Mouse (Mus musculus) right cerebral cortex, postnatal 10 days (tissue): ENCODE results near the gene Plekhh1.
A peak's percentile ranks its signal among the peaks of the same experiment; 100 is the strongest.

Source experiments
- DNase-seq, 2 experiments: peaks; one replicate each; pipeline ENCODE4 v3.0.0; 2021; ENCODE audit warnings: low spot score in 2 of 2

The Plekhh1 gene

DNA sequence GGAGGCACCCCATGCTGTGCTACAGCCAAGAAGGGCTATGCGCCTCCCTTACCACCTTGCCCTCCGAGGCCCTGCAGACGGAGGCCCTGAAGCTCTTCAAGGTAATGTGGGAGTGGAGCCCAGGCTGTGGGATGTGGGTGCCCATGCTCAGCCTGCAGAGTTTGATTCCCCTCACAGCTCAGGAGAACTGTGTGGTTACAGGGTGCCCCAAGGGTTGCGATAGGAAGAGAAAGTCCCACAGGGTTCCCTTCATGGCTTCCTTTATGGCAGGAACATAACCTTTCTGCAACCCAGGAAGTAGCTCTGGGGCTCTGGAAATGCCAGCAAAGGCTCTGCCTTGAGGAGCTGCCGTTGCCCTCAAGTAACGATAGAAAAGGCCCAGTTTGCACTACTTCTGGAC lies 41.0 kb downstream of the Plekhh1 start:
- DNase-seq, result no peak

DNA sequence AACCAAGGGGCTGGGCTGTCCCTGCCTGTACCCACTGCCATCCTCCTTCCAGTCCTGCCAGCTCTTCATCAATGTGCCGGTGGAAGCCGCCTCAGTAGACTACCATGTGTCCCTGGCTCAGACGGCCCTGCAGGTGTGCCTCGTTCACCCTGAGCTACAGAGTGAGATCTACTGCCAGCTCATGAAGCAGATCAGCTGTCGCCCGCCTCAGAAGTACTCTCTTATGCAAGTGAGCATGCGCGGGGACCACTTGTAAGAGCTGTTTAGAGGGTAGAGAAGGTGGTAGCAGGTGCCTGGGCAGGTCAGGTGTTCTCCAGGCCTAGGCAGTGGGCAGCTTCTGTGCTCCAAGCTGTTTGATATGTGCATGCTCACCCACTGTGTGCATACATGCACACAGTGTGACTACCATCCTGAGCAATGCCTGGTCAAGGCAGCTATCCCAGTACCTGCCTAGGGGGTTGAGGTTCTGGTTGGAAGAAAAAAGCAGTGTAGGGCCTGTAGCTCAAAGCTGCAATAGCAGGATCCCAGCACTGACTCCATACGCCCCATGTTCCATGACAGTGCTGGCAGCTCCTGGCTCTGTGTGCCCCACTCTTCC lies 41.9 kb downstream of the Plekhh1 start:
- DNase-seq, result no peak

DNA sequence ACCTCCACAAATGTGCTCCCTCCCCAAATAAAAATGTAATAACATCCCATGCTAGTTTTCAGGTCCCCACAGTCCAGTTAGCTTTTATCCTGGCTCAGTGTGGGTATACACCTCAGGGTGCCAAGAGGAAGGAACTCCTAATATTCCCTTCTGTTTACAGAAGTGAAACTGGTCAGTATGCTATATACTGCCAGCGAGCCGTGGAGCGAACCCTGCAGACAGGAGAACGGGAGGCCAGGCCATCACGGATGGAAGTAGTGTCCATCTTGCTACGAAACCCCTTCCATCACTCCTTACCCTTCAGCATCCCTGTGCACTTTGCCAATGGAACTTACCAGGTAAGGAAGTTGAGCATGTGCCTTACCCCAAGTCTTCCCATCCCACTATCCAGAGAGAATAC lies 43.6 kb downstream of the Plekhh1 start:
- DNase-seq, result no peak

DNA sequence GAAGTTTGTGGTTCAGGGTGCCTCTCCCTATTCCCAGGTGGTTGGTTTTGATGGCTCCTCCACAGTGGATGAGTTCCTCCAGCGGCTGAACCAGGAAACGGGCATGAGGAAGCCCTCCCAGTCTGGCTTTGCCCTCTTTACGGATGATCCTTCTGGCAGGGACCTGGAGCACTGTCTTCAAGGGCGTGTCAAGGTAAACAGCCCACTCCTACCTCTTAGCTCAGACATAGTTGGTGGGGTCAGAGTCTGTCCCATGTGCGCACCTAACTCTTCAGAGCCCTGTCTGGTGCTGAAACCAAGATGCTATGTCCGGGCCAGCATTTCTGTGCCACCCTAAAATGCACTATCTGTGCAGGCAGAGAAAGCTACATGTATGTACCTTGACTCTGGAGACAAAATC lies 44.4 kb downstream of the Plekhh1 start:
- DNase-seq, result no peak

DNA sequence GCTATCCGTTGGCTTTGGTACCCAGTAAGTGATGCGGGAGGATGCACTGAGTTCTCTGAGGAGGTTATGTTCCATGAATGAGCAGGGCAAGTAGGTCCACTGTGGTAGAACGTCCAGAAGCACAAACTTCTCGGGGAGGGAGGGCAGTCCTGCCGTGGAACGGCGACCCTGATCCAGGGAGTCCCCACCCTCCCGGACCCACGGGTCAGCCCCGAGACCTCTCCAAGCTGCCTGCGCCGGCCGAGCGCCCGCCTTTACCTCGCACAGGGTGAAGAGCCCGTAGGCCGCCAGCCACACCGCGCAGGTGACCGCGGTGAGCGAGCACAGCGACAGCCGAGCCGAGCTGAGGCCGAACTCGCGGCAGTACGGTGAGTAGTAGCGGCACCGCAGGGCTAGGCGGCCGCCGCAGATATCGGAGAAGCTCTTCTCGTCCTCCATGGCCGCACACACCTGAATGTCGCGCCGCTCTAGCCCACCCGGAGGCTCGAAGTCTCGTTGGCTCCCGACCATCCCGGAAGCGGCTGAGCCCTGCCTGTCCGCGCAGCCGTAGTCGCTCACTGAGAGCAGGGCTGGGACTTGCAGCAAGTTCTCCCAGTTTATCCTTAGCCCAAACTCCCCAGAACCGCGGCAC lies 60.3 kb downstream of the Plekhh1 start, which contains the start of gene Pigh:
Gene Pigh, minus strand, starts transcription at position 470 of the 631 bp plus-strand sequence.
- peak; percentile 93 to 94 for DNase-seq

DNA sequence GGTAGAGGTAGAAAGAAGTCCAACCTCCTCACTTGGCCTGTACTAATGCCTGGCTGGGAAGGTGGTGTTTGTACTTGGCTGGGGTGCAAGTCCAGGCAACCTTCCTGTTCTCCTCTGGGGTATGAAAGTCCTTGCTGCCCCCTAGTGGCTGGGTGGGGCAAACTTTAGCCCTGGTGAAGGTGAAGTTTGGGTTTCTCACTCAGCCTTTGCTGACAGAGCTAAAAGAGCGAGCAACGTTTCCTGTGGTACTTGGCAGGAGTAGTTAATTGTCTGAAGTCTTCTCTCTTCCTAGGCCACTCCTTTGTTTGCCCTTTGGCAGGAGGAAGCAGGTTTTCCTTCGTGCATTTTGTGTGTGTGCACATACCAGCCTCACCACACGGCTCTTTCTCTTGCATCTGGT lies 63.6 kb downstream of the Plekhh1 start:
- peak in 1 of 2 experiments; percentile 52 for DNase-seq

DNA sequence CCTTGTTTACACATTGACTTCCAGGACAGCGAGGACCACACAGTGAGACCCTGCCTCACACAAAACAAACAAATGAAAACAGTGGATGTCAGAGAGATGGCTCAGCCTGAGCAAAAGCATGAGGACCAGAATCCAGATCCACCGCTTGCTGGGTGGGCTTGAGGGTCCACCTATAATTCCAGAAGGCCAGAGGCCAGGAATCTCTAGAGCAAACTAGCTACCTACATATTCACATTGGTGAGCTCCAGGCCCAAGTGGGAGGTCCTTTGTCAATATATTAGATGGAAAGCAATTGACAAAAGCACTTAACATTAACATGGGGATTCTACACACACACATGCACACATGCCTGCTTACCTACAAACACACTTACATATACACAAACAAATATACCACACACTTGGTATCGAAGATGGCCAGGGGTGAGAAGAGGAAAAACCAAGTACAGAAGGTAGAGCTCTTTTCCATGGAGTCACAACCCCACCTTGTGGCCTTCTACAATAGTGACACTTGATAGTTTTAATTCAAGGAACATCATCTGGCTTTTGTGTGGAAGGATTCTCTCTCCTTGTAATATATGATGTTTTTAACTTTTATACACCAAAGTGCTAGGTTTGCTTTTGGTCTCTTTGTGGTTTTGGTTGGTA lies 68.3 kb downstream of the Plekhh1 start:
- DNase-seq, result peak in 1 of 2 experiments; percentile 58

DNA sequence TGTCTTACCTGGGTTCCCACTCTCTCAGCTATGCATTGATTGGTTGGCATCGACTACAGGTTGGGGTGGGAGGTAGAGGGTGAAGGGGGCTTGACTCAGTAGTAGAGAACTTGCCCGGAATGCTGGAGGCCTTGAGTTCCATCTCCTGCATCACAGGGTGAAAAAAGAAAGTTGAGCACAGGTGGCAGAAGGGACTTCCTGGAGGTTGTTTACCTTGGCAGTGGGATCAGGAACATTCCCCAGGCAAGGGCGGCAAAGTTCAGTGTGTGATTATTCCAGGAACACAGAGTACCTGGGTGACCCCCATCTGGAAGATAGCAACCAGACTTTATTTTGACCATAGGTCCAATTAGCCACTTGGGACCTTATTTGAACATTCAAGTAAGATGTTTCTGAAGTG lies 74.8 kb downstream of the Plekhh1 start:
- DNase-seq, result no peak

DNA sequence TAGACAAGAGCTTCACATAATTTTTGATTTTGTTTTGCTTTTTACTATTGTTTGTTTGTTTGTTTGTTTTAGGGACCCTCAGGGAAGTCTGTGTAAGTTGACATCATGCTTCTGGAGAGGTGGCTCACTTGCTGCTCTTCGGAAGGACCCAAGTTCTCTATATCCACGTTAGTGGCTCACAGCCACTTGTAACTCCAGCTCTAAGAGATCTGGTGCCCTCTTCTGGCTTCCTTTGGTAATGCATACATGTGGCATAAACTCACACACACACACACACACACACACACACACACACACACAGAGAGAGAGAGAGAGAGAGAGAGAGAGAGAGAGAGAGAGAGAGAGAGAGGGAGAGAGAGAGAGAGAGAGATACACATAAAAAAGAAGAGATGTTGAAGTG lies 75.6 kb downstream of the Plekhh1 start:
- DNase-seq, result no peak

DNA sequence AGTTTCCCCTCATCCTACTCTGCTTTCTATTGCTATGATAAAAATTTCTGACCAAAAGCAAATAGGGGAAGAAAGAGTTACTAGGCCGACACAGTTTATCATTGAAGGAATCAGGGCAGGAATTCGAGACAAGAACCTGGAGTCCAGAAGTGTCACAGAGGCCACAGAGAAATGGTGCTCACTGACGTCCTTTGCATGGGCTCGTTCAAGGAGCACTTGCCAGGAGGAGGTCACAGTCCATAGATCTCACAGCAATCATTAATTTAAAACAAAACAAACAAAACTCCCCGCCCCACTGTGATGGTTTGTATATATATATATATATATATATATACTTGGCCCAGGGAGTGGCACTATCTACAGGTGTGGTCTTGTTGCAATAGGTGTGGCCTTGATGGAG lies 76.3 kb downstream of the Plekhh1 start:
- DNase-seq, result no peak

DNA sequence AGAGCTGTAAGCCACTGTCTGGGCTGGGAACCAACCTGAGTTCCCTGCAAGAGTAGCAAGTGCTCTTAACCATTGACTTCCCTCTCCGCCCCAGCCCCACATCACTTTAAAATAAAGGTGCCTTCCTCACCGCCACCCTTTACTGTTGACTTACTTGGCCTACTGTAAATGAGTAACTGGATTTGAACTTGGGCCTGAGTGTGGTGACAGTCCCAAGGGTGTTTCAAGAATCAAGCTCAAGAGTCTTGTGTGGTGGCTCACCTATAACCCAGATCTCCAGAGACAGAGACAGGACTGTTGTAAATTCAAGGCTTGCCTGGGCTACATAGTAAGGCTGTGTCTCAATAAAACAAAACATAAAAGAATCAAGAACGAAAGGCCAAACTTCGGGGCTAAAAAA lies 90.0 kb downstream of the Plekhh1 start:
- DNase-seq, result no peak

DNA sequence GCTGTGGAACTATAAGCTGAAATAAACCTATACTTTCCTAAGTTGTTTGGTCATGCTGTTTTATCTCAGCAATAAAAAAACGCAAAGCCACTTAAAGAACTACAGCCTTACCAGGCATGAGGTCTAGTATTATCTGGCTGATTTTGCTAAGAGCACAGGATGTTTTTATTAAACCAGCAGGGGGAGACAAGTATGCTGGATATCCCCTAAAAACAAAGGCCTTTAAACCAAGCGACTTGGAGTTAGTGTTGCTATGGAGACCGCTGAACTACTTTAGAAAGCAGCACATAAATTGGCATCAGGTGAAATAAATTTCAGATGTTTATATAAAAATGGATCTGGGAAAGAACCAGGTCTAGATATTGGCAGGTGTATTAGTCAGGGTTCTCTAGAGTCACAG lies 93.9 kb downstream of the Plekhh1 start:
- DNase-seq, result no peak

DNA sequence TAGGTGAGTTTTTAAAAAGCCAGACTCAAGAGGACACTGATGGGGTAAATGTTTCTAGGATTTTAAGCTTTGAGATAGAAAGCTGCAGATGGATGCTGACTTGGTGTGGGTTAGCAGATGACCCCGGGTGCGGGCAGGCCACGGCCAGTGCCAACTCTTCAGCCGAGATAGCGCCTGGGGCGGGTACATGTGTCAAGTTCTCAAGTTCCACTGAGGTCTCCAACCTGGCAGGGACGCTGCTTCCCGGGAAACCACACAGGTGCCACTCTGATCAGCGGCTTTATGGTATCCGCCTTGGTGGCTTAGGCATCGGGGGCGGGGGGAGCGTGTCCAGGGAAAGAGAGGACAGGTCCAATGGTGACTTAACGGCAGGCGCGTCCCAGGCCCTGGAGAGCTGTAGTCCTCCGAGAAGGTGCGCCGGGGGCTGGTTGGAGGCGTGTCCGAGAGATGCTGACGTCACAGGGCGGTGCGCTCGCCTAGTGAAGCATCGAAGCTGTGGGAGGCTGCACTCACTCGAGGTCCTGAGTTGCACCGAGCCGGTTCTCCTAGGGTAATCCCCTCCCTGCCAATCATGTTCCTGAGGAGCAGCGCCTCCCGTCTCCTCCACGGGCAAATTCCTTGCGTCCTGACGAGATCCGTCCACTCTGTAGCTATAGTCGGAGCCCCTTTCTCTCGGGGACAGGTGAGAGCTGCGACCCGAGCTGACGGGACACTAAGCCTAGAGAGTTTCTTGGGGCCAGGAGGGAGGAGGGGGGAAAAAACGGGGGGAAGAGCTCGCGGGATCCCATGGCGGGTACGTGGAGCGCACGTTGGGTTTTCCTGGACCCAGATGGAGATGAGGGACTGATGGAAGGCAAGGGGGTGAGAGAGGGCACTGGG lies 101.6 kb downstream of the Plekhh1 start, which contains the start of gene Arg2:
Gene Arg2, plus strand, starts transcription at position 479 of the 879 bp plus-strand sequence.
- peak; percentile 84 to 86 for DNase-seq
